Mouse (Mus musculus): ENCODE measurements around the gene Daam1. TPM values are rescaled to one million over a fixed set of nuclear protein-coding genes. Genes with fewer than 3 reads are reported as not detected.

Daam1 gene
- polyA plus RNA-seq, 1 experiment from 2014 or later: 9.6 TPM

- ATAC-seq (ENCODE audit: low read depth): no peak
- no peaks in the 10 kb centered on the region for H3K4me1 ChIP-seq (ENCODE audit: control insufficient read depth, low read depth, low read length)
- H3K4me2 ChIP-seq (ENCODE audit: low read depth, low read length): no peak overlapping the region
- H3K9me3 ChIP-seq (replicated peaks; ENCODE audit: control insufficient read depth, low read length): no peaks in the 10 kb centered on the region
- no peak overlapping the region for H3K9ac ChIP-seq (ENCODE audit: low read depth, low read length)
- 77% methylated on average over 5 of the region's 5 CpGs for WGBS (ENCODE audit: insufficient replicate concordance)
- H3K27ac ChIP-seq (ENCODE audit: low read length): no peak overlapping the region
- no peaks in the 10 kb centered on the region for H3K27me3 ChIP-seq (ENCODE audit: control insufficient read depth, insufficient read depth, low read depth, low read length)
- H3K36me3 ChIP-seq (ENCODE audit: control insufficient read depth, insufficient read depth): peaks cover 21% of the 10 kb centered on the region
- no peak overlapping the region for H3K4me3 ChIP-seq (ENCODE audit: low read depth, low read length)
These were observed 123.5 kb downstream of the Daam1 start for GRCm38 (mm10) chr12:71954180-71954935.

GRCm38 (mm10) chr12:71956980-71957379 is 126.1 kb downstream of the Daam1 start:
- Histone ChIP-seq H3K4me2 (ENCODE audit: low read depth, low read length) (no peak overlapping the region), H3K27me3 (ENCODE audit: control insufficient read depth, insufficient read depth, low read depth, low read length) (no peaks in the 10 kb centered on the region), H3K9ac (ENCODE audit: low read depth, low read length) (no peak overlapping the region), H3K4me3 (ENCODE audit: low read depth, low read length) (no peak overlapping the region), H3K9me3 (replicated peaks; ENCODE audit: control insufficient read depth, low read length) (no peaks in the 10 kb centered on the region), H3K27ac (ENCODE audit: low read length) (no peak overlapping the region), H3K4me1 (ENCODE audit: control insufficient read depth, low read depth, low read length) (no peaks in the 10 kb centered on the region), H3K36me3 (ENCODE audit: control insufficient read depth, insufficient read depth) (peaks cover 16% of the 10 kb centered on the region)
- ATAC-seq (ENCODE audit: low read depth): no peak
- 77% methylated on average over 6 of the region's 6 CpGs for WGBS (ENCODE audit: insufficient replicate concordance)

GRCm38 (mm10) chr12:71957496-71957895 is 126.6 kb downstream of the Daam1 start:
- no peak overlapping the region for H3K27ac ChIP-seq (ENCODE audit: low read length)
- H3K36me3 ChIP-seq (ENCODE audit: control insufficient read depth, insufficient read depth): peaks cover 15% of the 10 kb centered on the region
- no peak overlapping the region for H3K4me2 ChIP-seq (ENCODE audit: low read depth, low read length)
- no peak for ATAC-seq (ENCODE audit: low read depth)
- no peaks in the 10 kb centered on the region for H3K27me3 ChIP-seq (ENCODE audit: control insufficient read depth, insufficient read depth, low read depth, low read length)
- H3K4me3 ChIP-seq (ENCODE audit: low read depth, low read length): no peak overlapping the region
- no peaks in the 10 kb centered on the region for H3K9me3 ChIP-seq (replicated peaks; ENCODE audit: control insufficient read depth, low read length)
- no peaks in the 10 kb centered on the region for H3K4me1 ChIP-seq (ENCODE audit: control insufficient read depth, low read depth, low read length)
- H3K9ac ChIP-seq (ENCODE audit: low read depth, low read length): no peak overlapping the region
- WGBS (ENCODE audit: insufficient replicate concordance): 72% methylated on average over 5 of the region's 5 CpGs

- no peak overlapping the region for H3K4me3 ChIP-seq (ENCODE audit: low read depth, low read length)
- WGBS (ENCODE audit: insufficient replicate concordance): 66% methylated on average over 6 of the region's 6 CpGs
- H3K36me3 ChIP-seq (ENCODE audit: control insufficient read depth, insufficient read depth): peaks cover 14% of the 10 kb centered on the region
- H3K27me3 ChIP-seq (ENCODE audit: control insufficient read depth, insufficient read depth, low read depth, low read length): no peaks in the 10 kb centered on the region
- H3K4me1 ChIP-seq (ENCODE audit: control insufficient read depth, low read depth, low read length): no peaks in the 10 kb centered on the region
- H3K4me2 ChIP-seq (ENCODE audit: low read depth, low read length): no peak overlapping the region
- no peak overlapping the region for H3K27ac ChIP-seq (ENCODE audit: low read length)
- no peaks in the 10 kb centered on the region for H3K9me3 ChIP-seq (replicated peaks; ENCODE audit: control insufficient read depth, low read length)
- H3K9ac ChIP-seq (ENCODE audit: low read depth, low read length): no peak overlapping the region
- ATAC-seq (ENCODE audit: low read depth): no peak
These were observed 128.6 kb downstream of the Daam1 start for GRCm38 (mm10) chr12:71959351-71959991.

GRCm38 (mm10) chr12:71961671-71962070 is 130.8 kb downstream of the Daam1 start:
- 88% methylated on average over 3 of the region's 3 CpGs for WGBS (ENCODE audit: insufficient replicate concordance)
- H3K36me3 ChIP-seq (ENCODE audit: control insufficient read depth, insufficient read depth): peaks cover 10% of the 10 kb centered on the region
- no peak overlapping the region for H3K4me2 ChIP-seq (ENCODE audit: low read depth, low read length)

GRCm38 (mm10) chr12:71962616-71963015 is 131.7 kb downstream of the Daam1 start:
- Histone ChIP-seq H3K4me1 (ENCODE audit: control insufficient read depth, low read depth, low read length) (no peaks in the 10 kb centered on the region), H3K36me3 (ENCODE audit: control insufficient read depth, insufficient read depth) (peaks cover 10% of the 10 kb centered on the region), H3K27me3 (ENCODE audit: control insufficient read depth, insufficient read depth, low read depth, low read length) (no peaks in the 10 kb centered on the region), H3K9ac (ENCODE audit: low read depth, low read length) (no peak overlapping the region), H3K4me2 (ENCODE audit: low read depth, low read length) (no peak overlapping the region), H3K27ac (ENCODE audit: low read length) (no peak overlapping the region), H3K4me3 (ENCODE audit: low read depth, low read length) (no peak overlapping the region), H3K9me3 (replicated peaks; ENCODE audit: control insufficient read depth, low read length) (no peaks in the 10 kb centered on the region)
- ATAC-seq (ENCODE audit: low read depth): no peak
- WGBS (ENCODE audit: insufficient replicate concordance): 65% methylated on average over 4 of the region's 4 CpGs

More at GRCm38 (mm10) chr12:71961671-71962070, 130.8 kb downstream of the Daam1 start:
- H3K27me3 ChIP-seq (ENCODE audit: control insufficient read depth, insufficient read depth, low read depth, low read length): no peaks in the 10 kb centered on the region
- ATAC-seq (ENCODE audit: low read depth): no peak
- H3K27ac ChIP-seq (ENCODE audit: low read length): no peak overlapping the region
- H3K4me1 ChIP-seq (ENCODE audit: control insufficient read depth, low read depth, low read length): no peaks in the 10 kb centered on the region
- H3K9me3 ChIP-seq (replicated peaks; ENCODE audit: control insufficient read depth, low read length): no peaks in the 10 kb centered on the region
- no peak overlapping the region for H3K9ac ChIP-seq (ENCODE audit: low read depth, low read length)
- no peak overlapping the region for H3K4me3 ChIP-seq (ENCODE audit: low read depth, low read length)

GRCm38 (mm10) chr12:71968592-71968991 is 137.7 kb downstream of the Daam1 start:
- H3K4me1 ChIP-seq (ENCODE audit: control insufficient read depth, low read depth, low read length): peaks cover 3% of the 10 kb centered on the region
- no peak for ATAC-seq (ENCODE audit: low read depth)
- WGBS (ENCODE audit: insufficient replicate concordance): 64% methylated on average over 4 of the region's 4 CpGs
- H3K27me3 ChIP-seq (ENCODE audit: control insufficient read depth, insufficient read depth, low read depth, low read length): no peaks in the 10 kb centered on the region
- H3K27ac ChIP-seq (ENCODE audit: low read length): no peak overlapping the region
- no peaks in the 10 kb centered on the region for H3K9me3 ChIP-seq (replicated peaks; ENCODE audit: control insufficient read depth, low read length)
- H3K4me3 ChIP-seq (ENCODE audit: low read depth, low read length): no peak overlapping the region
- peaks cover 17% of the 10 kb centered on the region for H3K36me3 ChIP-seq (ENCODE audit: control insufficient read depth, insufficient read depth)
- no peak overlapping the region for H3K4me2 ChIP-seq (ENCODE audit: low read depth, low read length)
- H3K9ac ChIP-seq (ENCODE audit: low read depth, low read length): no peak overlapping the region

- WGBS (ENCODE audit: insufficient replicate concordance): 46% methylated on average over 3 of the region's 3 CpGs
- H3K27ac ChIP-seq (ENCODE audit: low read length): no peak overlapping the region
- ATAC-seq (ENCODE audit: low read depth): no peak
These were observed 138.1 kb downstream of the Daam1 start for GRCm38 (mm10) chr12:71969022-71969421.

GRCm38 (mm10) chr12:71969439-71969838 is 138.6 kb downstream of the Daam1 start:
- no peak overlapping the region for H3K4me2 ChIP-seq (ENCODE audit: low read depth, low read length)
- no peak for ATAC-seq (ENCODE audit: low read depth)
- H3K9ac ChIP-seq (ENCODE audit: low read depth, low read length): no peak overlapping the region
- H3K4me1 ChIP-seq (ENCODE audit: control insufficient read depth, low read depth, low read length): peaks cover 3% of the 10 kb centered on the region
- no peaks in the 10 kb centered on the region for H3K9me3 ChIP-seq (replicated peaks; ENCODE audit: control insufficient read depth, low read length)
- H3K36me3 ChIP-seq (ENCODE audit: control insufficient read depth, insufficient read depth): peaks cover 19% of the 10 kb centered on the region
- H3K4me3 ChIP-seq (ENCODE audit: low read depth, low read length): no peak overlapping the region
- H3K27me3 ChIP-seq (ENCODE audit: control insufficient read depth, insufficient read depth, low read depth, low read length): no peaks in the 10 kb centered on the region
- WGBS (ENCODE audit: insufficient replicate concordance): 87% methylated on average over 9 of the region's 9 CpGs
- H3K27ac ChIP-seq (ENCODE audit: low read length): no peak overlapping the region

More at GRCm38 (mm10) chr12:71969022-71969421, 138.1 kb downstream of the Daam1 start:
- peaks cover 19% of the 10 kb centered on the region for H3K36me3 ChIP-seq (ENCODE audit: control insufficient read depth, insufficient read depth)
- no peak overlapping the region for H3K4me2 ChIP-seq (ENCODE audit: low read depth, low read length)
- H3K4me3 ChIP-seq (ENCODE audit: low read depth, low read length): no peak overlapping the region
- H3K27me3 ChIP-seq (ENCODE audit: control insufficient read depth, insufficient read depth, low read depth, low read length): no peaks in the 10 kb centered on the region
- H3K9me3 ChIP-seq (replicated peaks; ENCODE audit: control insufficient read depth, low read length): no peaks in the 10 kb centered on the region
- H3K4me1 ChIP-seq (ENCODE audit: control insufficient read depth, low read depth, low read length): peaks cover 3% of the 10 kb centered on the region
- H3K9ac ChIP-seq (ENCODE audit: low read depth, low read length): no peak overlapping the region
